28 mouse cellular contexts compared by ENCODE assay signal in genomic region chr4:134379510-134379909, GRCm38 (mm10). TPM values are rescaled to one million over a fixed set of nuclear protein-coding genes. Genes with fewer than 3 reads are reported as not detected.
"Had no signal": no experiment of that assay in that cellular context is flagged by ENCODE, and none has a peak within 500 bp of the region (broad histone marks: within the 10 kb centered on the region; RNA-seq: fewer than 3 reads in every experiment).

No protein-coding gene starts in this region.

- H3K4me3 ChIP-seq: heart, adult 2 months; heart, embryonic 13.5 days; heart, embryonic 15.5 days; intestine, embryonic 15.5 days; layer of hippocampus, adult 2 months; left cerebral cortex, adult 2 months; limb, embryonic 13.5 days; limb, embryonic 15.5 days; liver, embryonic 12.5 days had no signal

- H3K9me3 ChIP-seq: heart, embryonic 13.5 days; heart, embryonic 15.5 days; intestine, embryonic 15.5 days; limb, embryonic 13.5 days; limb, embryonic 15.5 days; liver, embryonic 12.5 days had no signal

- DNase-seq: gastrocnemius, postnatal 14 days; gastrocnemius, postnatal 36 days; heart, adult 11 months; heart, adult 2 months; heart, postnatal 14 days; heart, postnatal 36 days; kidney, adult 18-20 months; kidney, adult 8-10 months; kidney, postnatal 10 days; kidney, postnatal 25 days; kidney, postnatal 4 days; left cerebral cortex, postnatal 4 days had no signal

- H3K4me1 ChIP-seq: liver, embryonic 12.5 days had no signal

- H3K9ac ChIP-seq: heart, embryonic 15.5 days; hindbrain, embryonic 14.5 days; intestine, embryonic 15.5 days; limb, embryonic 13.5 days; limb, embryonic 15.5 days; liver, embryonic 12.5 days; liver, embryonic 14.5 days had no signal

- H3K27ac ChIP-seq: heart, adult 2 months; heart, embryonic 13.5 days; heart, embryonic 15.5 days; hindbrain, embryonic 14.5 days; intestine, embryonic 15.5 days; layer of hippocampus, adult 2 months; left cerebral cortex, adult 2 months; limb, embryonic 13.5 days; liver, embryonic 12.5 days; liver, embryonic 14.5 days had no signal

- H3K27me3 ChIP-seq: heart, embryonic 13.5 days; intestine, embryonic 15.5 days; limb, embryonic 13.5 days; limb, embryonic 15.5 days had no signal

- H3K36me3 ChIP-seq: heart, embryonic 13.5 days; heart, embryonic 15.5 days; intestine, embryonic 15.5 days; limb, embryonic 13.5 days; limb, embryonic 15.5 days; liver, embryonic 12.5 days had no signal

RNA-seq across cellular contexts. Expression of gene Slc30a2, which starts 36.5 kb away (rescaled TPM):
- total RNA-seq: hematopoietic stem cell, adult 5-6 weeks; layer of hippocampus, adult 2 months; layer of hippocampus, postnatal 10 days; left cerebral cortex, adult 2 months; left cerebral cortex, postnatal 25 days; left cerebral cortex, postnatal 4 days had no signal
- polyA plus RNA-seq: hindbrain, embryonic 11.5 days; limb, embryonic 11.5 days; liver, adult 2 months; liver, embryonic 12.5 days had no signal
